Mouse (Mus musculus) cerebellum, adult 8-10 months (tissue): ENCODE results near the gene Flii.

ENCODE experiments used
- DNase-seq: peaks from one replicate; pipeline ENCODE4 v3.0.0; 2022

The Flii gene

DNA sequence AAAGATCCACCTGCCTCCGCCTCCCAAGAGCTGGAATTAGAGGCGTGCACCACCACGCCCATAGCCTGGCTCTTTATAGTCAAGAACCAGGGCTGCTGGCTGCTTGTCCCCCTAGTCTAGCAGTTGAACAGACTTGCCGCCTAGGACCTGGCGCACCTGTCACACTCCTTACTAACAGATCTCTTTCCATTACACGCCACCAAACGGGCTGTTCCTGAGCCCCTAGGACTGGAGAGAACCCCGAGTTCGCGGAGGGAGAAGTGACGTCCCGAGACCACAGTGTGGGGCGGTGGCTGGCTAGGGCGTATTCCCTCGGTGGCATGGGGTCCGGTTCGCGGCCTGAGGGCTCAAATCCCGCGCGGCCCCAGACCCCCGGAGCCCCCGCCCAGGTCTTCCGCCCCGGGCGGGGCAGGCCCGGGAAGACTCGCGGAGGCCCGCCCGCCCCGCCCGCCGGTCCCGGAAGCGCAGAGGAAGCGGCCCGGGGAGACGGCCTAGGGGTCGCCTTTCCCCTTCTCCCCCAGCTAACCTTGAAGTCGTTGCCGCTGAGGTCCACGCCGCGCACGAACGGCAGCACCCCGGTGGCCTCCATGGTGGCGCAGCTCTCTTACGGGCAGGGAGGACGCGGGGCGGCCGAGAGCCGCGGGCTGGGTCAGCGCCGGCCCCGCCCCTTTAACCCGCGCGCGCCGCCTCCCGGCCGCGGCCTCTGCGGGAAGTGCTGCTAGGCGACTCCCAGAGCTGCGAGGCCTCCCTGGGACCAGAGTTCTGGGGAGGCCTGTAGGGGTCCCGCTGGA is at the start of gene Flii:
TSS of gene Flii (minus strand) at position 663 of the 791 bp plus-strand sequence.
- peak; percentile 76 for DNase-seq

- DNase-seq = no peak
Measured at GRCm38 (mm10) chr11:60776107-60776828, 49.2 kb upstream of the Flii start.

GRCm38 (mm10) chr11:60775578-60775977 is 48.5 kb upstream of the Flii start:
- DNase-seq = no peak

GRCm38 (mm10) chr11:60774841-60775240 is 47.8 kb upstream of the Flii start:
- no peak for DNase-seq

DNA sequence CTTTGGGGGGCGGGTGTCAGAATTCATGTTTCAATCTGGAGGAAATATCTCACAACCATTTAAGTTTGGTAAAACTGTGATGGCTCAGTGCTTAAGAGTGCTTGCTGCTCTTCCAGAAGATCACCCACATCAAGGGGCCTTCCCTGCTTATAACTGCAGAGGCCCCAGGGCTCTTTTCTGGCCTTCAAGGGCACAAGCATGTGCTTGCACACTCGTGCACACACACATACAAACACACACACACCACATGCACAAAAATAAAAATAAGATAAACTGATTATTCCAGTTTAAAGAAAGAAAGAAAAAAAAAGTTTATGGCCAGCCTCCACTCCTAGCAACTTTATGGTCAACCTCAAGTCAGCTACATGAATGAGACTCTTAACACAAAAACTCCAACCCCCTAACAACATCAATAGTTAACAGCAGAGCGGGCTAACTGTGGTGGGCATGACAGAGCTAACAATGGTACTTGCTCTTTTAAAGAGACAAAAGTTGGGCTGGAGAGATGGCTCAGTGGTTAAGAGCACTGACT is 47.2 kb upstream of the Flii start:
- DNase-seq = no peak

GRCm38 (mm10) chr11:60772161-60772560 is 45.1 kb upstream of the Flii start:
- DNase-seq = no peak

- DNase-seq = no peak
Measured at GRCm38 (mm10) chr11:60770776-60771175, 43.7 kb upstream of the Flii start.

DNA sequence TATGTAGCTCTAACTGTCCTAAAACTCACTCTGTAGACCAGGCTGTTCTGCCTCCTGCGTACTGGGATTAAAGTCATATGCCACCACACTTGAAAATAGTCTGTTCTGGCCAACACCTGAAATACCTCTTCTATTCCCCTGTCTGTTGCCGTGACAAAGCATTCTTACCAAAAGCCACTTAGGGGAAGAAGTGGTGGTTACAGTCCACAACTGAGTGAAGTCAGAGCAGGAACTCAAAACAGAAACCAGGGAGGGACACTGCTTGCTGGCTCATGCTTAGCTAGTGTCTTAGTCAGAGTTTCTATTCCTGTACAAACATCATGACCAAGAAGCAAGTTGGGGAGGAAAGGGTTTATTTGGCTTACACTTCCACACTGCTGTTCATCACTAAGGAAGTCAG is 42.3 kb upstream of the Flii start:
- no peak for DNase-seq

DNA sequence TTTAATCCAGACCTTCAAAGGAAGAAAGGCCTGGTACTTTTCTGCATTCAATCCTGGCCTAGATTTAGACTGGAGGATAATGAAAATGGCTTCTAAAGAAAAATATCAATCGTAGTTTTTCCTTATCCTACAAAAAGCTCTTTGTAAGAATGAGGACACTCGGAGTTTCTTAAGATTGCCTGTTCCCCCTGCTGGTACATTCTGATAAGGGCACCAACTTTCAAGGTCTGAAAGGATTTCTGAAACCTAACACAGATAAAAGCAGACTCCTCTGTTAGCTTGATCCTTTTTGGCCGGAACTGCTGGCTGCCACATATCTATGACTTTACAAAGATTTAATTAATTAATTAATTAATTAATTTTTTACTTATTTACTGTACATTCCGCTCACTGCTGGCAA is 39.9 kb upstream of the Flii start:
- DNase-seq = no peak

GRCm38 (mm10) chr11:60761681-60762080 is 34.6 kb upstream of the Flii start:
- DNase-seq = no peak

- DNase-seq = no peak
Measured at GRCm38 (mm10) chr11:60755570-60755969, 28.5 kb upstream of the Flii start.

DNA sequence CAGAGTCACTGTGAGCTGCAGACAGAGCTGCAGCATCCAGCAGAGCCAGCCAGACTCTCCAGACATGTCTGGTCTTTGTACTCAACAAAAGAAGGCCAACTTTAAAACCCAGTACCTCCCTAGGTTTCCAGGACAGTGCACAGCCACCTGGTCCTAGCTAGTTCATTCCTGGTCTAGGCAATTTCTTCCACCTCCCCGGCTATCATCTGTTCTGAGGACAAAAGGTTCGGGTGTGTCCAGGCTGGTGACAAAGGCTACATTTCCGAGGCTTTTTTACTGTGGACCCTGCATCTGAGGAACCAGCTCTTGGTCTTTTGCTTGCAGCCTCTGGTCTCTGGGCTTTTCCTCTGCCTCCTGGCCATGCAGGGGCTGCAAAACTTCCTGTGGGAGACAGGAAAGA is 13.3 kb upstream of the Flii start:
- DNase-seq = no peak

DNA sequence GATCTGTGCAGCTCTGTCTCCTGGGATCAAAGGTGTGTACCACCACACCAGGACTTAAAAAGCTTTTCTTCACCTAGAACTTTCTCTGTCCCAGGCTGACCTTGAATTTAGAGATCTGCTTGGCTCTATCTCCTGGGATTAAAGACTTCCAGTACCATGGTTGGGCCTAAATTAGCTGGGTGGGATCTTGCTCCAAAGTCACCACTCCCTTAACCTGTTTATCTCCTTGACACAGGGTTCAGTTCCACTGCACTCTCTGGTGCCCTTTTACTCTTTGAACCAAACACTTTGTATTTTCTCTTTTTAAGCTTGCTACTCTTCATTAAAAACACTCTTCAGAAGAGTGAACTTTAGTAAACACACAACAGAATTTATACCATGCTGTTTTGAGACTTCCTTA is 10.4 kb upstream of the Flii start:
- DNase-seq = no peak

DNA sequence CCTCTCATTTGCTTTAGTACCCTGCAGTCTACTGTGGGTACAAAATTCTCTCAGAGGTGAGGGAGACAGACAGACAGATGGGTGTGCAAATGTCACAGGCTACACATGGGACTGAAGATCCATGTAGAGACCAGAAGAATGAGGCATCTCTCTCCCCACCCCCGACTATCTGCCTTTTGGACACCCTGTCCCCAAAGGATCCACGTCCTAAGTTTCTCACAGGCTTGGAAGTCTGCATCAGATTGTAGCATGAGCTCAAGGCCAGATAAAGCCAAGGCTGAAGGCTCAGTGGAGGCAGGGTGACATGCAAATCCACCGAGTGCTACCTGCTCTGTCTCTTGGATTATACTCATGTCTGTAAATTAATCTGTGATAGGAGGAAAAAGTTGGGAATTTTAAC is 9.4 kb upstream of the Flii start:
- no peak for DNase-seq

- no peak for DNase-seq
Measured at GRCm38 (mm10) chr11:60735191-60735590, 8.1 kb upstream of the Flii start.

- no peak for DNase-seq
Measured at GRCm38 (mm10) chr11:60734206-60734605, 7.1 kb upstream of the Flii start.

GRCm38 (mm10) chr11:60731251-60731650 is 4.2 kb upstream of the Flii start:
- no peak for DNase-seq

DNA sequence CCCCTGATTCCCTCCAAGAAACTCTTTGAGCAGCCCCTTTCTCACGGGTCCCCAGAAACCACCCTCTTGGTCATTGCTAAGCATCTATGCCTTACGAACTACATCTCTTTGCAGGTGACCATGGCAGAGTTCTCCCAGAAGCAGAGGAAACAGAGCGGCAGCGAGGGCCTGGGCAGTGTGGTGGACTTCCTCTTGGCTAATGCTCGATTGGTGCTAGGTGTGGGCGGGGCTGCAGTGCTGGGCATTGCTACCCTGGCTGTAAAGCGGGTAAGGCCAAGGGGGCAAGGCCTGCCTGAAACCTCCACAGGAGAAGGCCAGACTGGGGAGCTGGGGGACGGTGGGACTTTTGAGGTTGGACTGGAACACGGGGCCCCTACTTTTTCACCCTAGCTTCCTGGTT is 3.1 kb upstream of the Flii start:
- DNase-seq = no peak

DNA sequence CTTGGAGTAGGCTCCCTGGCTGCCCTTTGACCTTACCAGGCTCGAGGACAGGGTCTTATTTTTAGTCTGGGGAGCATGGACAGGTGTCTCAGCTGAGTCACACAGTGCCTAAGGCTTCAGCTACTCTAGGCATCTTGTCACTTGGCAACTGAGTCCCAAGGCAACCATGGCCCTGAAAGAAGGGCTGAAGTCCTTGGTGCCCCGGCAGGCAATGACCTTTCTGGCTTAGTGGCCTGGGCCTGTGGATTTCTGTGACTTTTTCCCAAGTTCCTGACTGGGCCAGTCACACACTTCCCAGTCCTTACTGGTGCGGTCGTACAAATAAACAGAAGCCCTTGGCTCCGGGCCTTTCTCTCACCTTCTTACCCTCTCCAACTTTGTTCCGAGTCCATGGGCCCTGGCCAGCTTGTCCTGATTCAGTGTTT is 2.2 kb upstream of the Flii start:
- DNase-seq = no peak

- DNase-seq = peak; percentile 94
Measured at GRCm38 (mm10) chr11:60728260-60728761, 1.2 kb upstream of the Flii start, which contains the start of gene Mief2. Gene Mief2, plus strand, starts transcription at chr11:60728398.

DNA sequence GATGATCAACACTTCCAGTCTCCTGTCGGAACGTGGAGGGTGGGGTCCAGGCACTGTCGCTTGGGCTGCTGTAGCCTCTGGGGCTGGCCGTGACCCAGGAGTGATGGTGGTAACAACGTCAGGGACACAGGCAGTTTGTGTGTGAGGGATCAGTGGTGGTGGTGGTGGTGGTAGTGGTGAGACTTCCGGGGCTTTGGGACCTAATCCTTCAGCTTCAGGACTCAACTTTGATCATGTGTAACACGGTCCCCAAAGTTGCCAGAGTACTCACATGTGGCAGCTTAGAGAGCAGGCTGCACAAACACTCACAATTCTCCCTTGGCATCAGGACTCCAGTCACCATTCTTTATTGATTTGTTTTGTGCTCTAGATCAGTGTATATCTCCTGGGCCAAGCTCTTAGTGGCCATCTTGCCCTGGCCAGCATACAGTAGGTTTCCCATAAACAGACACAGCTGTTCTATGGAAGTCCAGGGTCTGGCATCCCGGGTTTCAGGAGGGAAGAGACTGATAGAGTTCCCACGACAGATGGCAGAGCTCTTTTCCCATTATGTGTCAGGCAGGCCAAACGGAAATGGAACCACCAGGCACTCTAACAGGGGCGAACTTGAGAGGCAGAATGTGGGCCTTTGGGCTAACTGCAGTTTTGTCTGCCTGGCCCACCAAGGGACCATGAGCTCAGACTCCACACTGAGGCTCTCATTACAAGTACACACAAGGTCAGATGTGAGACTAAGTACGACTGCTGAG is 503 bp upstream of the Flii start:
- DNase-seq = peak; percentile 43

GRCm38 (mm10) chr11:60719263-60719662 is 7.8 kb downstream of the Flii start:
- DNase-seq = no peak

DNA sequence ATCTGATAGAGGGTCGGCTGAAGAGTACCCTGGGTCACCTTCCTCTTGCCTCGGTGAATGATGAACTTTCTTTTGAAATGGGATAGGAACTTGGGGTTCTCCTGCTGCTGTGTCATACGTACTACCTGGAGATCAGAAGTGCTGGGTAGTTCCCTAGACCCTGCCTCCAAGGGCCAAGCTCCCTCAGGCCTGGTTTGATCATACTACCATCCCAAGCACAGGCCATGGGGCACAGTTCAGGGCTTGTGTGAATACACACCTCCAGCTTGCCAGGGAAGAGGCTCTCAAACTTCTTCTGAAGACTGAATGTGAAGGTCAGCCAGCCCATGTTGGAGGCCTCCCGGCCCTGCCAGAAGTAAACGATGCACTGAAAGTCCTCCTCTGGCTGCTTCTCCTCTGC is 11.2 kb downstream of the Flii start:
- DNase-seq = no peak
